Mouse (Mus musculus): ENCODE results near the gene Rel. TPM values are rescaled to one million over a fixed set of nuclear protein-coding genes. Genes with fewer than 3 reads are reported as not detected.
"Not testable (repeated sequence)": the region's sequence is repeated elsewhere in the genome, so short reads cannot be mapped to it uniquely, and the experiment has no call there.

The Rel gene
- 0.55 and 0.93 TPM in 2 replicates for polyA plus RNA-seq (2015; fragmentation: Nextera tagmentation; extraction: Ambion mirVana)

GRCm38 (mm10) chr11:23770760-23771506 lies at the start of gene Rel:
Gene Rel, minus strand, starts transcription at chr11:23770970.
- Histone ChIP-seq H3K9ac (replicated peaks) (peak within 1 kb of the TSS; percentile 71), H3K27ac (replicated peaks) (peak within 1 kb of the TSS; percentile 91), H3K27me3 (replicated peaks) (0 out of 2 replicates have a peak, but pooled peaks cover 7% of the 10 kb centered on the region), H3K36me3 (no peaks in the 10 kb centered on the region), H3K4me2 (peak within 1 kb of the TSS; percentile 81), H3K4me1 (peaks cover 7% of the 10 kb centered on the region; the same call in 1 of the 2 replicates), H3K9me3 (replicated peaks) (no peaks in the 10 kb centered on the region), H3K4me3 (replicated peaks) (peak within 1 kb of the TSS; percentile 81)
- WGBS = under 1% methylated on average over 80 of the region's 88 CpGs
- peak; percentile 97 for ATAC-seq (ENCODE audit: low FRiP score)

- 81% methylated on average over 1 of the region's 1 CpGs for WGBS
- H3K4me2 ChIP-seq = no peak overlapping the region
Observed at GRCm38 (mm10) chr11:23818745-23819144, 48.0 kb upstream of the Rel start.

DNA sequence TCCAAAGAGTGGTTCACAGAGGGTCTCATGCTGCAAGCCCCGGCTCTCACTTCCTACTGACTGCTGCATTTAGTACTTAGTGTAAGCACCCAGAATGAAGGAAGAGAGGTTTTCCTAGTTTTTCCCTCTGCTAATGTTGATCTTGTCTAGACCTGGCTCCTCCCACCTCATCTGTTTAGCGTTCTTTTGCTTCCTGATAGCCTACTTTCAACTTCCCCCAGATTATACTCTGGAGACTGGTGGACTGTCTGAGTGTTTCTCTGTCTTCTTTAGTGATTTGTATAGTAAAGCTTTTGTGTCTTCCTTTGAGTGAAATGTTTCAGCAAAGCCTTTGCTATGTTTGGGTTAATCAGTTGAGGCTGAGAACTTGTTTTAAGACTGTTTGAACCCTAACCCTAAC lies 40.0 kb upstream of the Rel start:
- no peak overlapping the region for H3K4me2 ChIP-seq
- no peak overlapping the region for H3K27ac ChIP-seq (replicated peaks)
- no peak overlapping the region for H3K4me3 ChIP-seq (replicated peaks)
- no peaks in the 10 kb centered on the region for H3K27me3 ChIP-seq (replicated peaks)
- no peaks in the 10 kb centered on the region for H3K9me3 ChIP-seq (replicated peaks)
- H3K9ac ChIP-seq (replicated peaks) = no peak overlapping the region
- no peaks in the 10 kb centered on the region for H3K36me3 ChIP-seq
- 81% methylated on average over 2 of the region's 2 CpGs for WGBS
- no peak for ATAC-seq (ENCODE audit: low FRiP score)
- no peaks in the 10 kb centered on the region for H3K4me1 ChIP-seq

More at GRCm38 (mm10) chr11:23818745-23819144, 48.0 kb upstream of the Rel start:
- H3K4me3 ChIP-seq (replicated peaks) = no peak overlapping the region
- H3K36me3 ChIP-seq = no peaks in the 10 kb centered on the region
- no peaks in the 10 kb centered on the region for H3K9me3 ChIP-seq (replicated peaks)
- no peaks in the 10 kb centered on the region for H3K27me3 ChIP-seq (replicated peaks)
- no peak for ATAC-seq (ENCODE audit: low FRiP score)
- no peak overlapping the region for H3K27ac ChIP-seq (replicated peaks)
- H3K4me1 ChIP-seq = no peaks in the 10 kb centered on the region
- H3K9ac ChIP-seq (replicated peaks) = no peak overlapping the region

GRCm38 (mm10) chr11:23805716-23806115 lies 34.9 kb upstream of the Rel start:
- WGBS = 68% methylated on average over 3 of the region's 3 CpGs
- Histone ChIP-seq H3K9me3 (replicated peaks) (no peaks in the 10 kb centered on the region), H3K27me3 (replicated peaks) (no peaks in the 10 kb centered on the region), H3K36me3 (no peaks in the 10 kb centered on the region), H3K4me3 (replicated peaks) (no peak overlapping the region), H3K4me1 (no peaks in the 10 kb centered on the region), H3K9ac (replicated peaks) (no peak overlapping the region), H3K27ac (replicated peaks) (no peak overlapping the region), H3K4me2 (no peak overlapping the region)
- ATAC-seq (ENCODE audit: low FRiP score) = no peak

DNA sequence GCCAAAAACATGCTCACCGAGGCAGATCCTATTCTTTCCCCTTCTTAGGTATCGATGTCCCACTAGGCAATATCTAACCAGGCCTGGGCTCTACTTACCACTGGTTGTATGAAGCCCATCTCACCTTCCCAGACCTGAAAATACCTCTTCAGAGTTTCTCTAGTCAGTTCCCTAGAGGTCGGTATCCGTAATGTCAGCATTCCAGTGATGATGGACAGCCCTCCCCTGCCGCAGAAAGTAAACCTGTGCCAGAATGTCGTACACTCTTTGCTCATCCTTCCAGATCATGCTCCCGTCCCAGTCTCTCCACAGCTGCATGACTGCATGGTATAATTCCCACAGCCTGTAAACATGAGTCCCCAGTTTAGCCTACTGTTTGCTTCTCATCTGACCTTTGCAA lies 32.4 kb upstream of the Rel start:
- ATAC-seq (ENCODE audit: low FRiP score) = no peak
- H3K27ac ChIP-seq (replicated peaks) = no peak overlapping the region
- no peaks in the 10 kb centered on the region for H3K4me1 ChIP-seq
- WGBS = 89% methylated on average over 7 of the region's 7 CpGs
- H3K36me3 ChIP-seq = no peaks in the 10 kb centered on the region
- no peak overlapping the region for H3K9ac ChIP-seq (replicated peaks)
- H3K4me3 ChIP-seq (replicated peaks) = no peak overlapping the region
- no peaks in the 10 kb centered on the region for H3K9me3 ChIP-seq (replicated peaks)
- no peaks in the 10 kb centered on the region for H3K27me3 ChIP-seq (replicated peaks)
- H3K4me2 ChIP-seq = no peak overlapping the region

DNA sequence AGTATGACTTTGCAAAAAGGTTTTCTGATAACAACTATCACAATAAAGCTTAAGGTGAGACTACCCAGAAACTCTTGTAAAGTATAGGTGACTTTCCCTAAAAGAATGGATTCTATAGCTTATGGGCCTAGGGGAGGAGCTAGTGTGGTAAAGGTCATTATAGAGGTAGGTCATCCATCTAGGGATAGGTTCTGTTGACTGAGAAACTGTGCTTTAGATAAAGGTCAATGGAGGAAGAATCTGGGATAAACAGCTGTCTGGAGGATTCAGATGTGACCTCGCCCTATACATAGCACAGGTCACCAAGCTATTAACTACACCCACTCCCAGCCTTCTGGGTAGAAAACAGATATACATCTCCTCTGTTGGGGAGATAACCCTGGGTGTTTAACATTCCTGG lies 31.5 kb upstream of the Rel start:
- H3K9me3 ChIP-seq (replicated peaks) = no peaks in the 10 kb centered on the region
- no peak for ATAC-seq (ENCODE audit: low FRiP score)
- H3K4me1 ChIP-seq = no peaks in the 10 kb centered on the region
- no peak overlapping the region for H3K4me3 ChIP-seq (replicated peaks)
- H3K27me3 ChIP-seq (replicated peaks) = no peaks in the 10 kb centered on the region
- H3K36me3 ChIP-seq = no peaks in the 10 kb centered on the region
- WGBS = 100% methylated on average over 1 of the region's 1 CpGs
- no peak overlapping the region for H3K9ac ChIP-seq (replicated peaks)
- H3K4me2 ChIP-seq = no peak overlapping the region
- H3K27ac ChIP-seq (replicated peaks) = no peak overlapping the region

- no peaks in the 10 kb centered on the region for H3K9me3 ChIP-seq (replicated peaks)
- no peaks in the 10 kb centered on the region for H3K36me3 ChIP-seq
- H3K27ac ChIP-seq (replicated peaks) = no peak overlapping the region
- no peaks in the 10 kb centered on the region for H3K4me1 ChIP-seq
- no peak overlapping the region for H3K9ac ChIP-seq (replicated peaks)
- no peak overlapping the region for H3K4me3 ChIP-seq (replicated peaks)
- ATAC-seq (ENCODE audit: low FRiP score) = no peak
- H3K4me2 ChIP-seq = no peak overlapping the region
- 80% methylated on average over 7 of the region's 7 CpGs for WGBS
- no peaks in the 10 kb centered on the region for H3K27me3 ChIP-seq (replicated peaks)
Observed at GRCm38 (mm10) chr11:23801851-23802250, 31.1 kb upstream of the Rel start.

GRCm38 (mm10) chr11:23783677-23784076 lies 12.9 kb upstream of the Rel start:
- ATAC-seq (ENCODE audit: low FRiP score); H3K9ac ChIP-seq (replicated peaks); H3K36me3 ChIP-seq; H3K4me3 ChIP-seq (replicated peaks); H3K4me1 ChIP-seq; H3K9me3 ChIP-seq (replicated peaks); H3K27me3 ChIP-seq (replicated peaks); H3K4me2 ChIP-seq; H3K27ac ChIP-seq (replicated peaks): not testable (repeated sequence)
- 91% methylated on average over 5 of the region's 5 CpGs for WGBS

- H3K27ac ChIP-seq (replicated peaks) = no peak overlapping the region
- 79% methylated on average over 5 of the region's 5 CpGs for WGBS
- no peaks in the 10 kb centered on the region for H3K36me3 ChIP-seq
- no peak overlapping the region for H3K9ac ChIP-seq (replicated peaks)
- H3K4me2 ChIP-seq = no peak overlapping the region
- no peaks in the 10 kb centered on the region for H3K4me1 ChIP-seq
- H3K27me3 ChIP-seq (replicated peaks) = no peaks in the 10 kb centered on the region
- no peak overlapping the region for H3K4me3 ChIP-seq (replicated peaks)
- ATAC-seq (ENCODE audit: low FRiP score) = no peak
- no peaks in the 10 kb centered on the region for H3K9me3 ChIP-seq (replicated peaks)
Observed at GRCm38 (mm10) chr11:23783085-23783484, 12.3 kb upstream of the Rel start.

DNA sequence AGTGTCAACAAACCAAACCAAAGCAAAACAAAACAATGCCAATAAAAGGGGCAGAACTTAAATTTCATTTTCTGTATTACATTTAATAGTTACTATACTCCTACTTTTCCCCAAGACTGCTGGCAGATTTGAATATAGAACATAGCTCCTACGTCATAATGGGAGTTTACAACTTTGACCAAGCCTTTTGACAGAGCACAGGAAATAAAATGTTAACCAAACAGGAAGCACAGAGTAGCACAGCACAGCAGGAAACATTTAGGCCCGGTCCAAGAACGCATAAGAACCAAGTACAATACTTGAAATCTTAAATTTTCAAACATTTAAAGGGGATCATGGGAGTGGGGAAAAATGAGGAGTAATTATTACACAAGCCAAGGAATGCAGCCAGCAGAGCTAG lies 11.3 kb upstream of the Rel start:
- H3K4me1 ChIP-seq = no peaks in the 10 kb centered on the region
- no peak overlapping the region for H3K4me2 ChIP-seq
- no peaks in the 10 kb centered on the region for H3K9me3 ChIP-seq (replicated peaks)
- no peak for ATAC-seq (ENCODE audit: low FRiP score)
- no peak overlapping the region for H3K27ac ChIP-seq (replicated peaks)
- H3K36me3 ChIP-seq = no peaks in the 10 kb centered on the region
- no peak overlapping the region for H3K9ac ChIP-seq (replicated peaks)
- no peaks in the 10 kb centered on the region for H3K27me3 ChIP-seq (replicated peaks)
- 77% methylated on average over 3 of the region's 3 CpGs for WGBS
- no peak overlapping the region for H3K4me3 ChIP-seq (replicated peaks)

DNA sequence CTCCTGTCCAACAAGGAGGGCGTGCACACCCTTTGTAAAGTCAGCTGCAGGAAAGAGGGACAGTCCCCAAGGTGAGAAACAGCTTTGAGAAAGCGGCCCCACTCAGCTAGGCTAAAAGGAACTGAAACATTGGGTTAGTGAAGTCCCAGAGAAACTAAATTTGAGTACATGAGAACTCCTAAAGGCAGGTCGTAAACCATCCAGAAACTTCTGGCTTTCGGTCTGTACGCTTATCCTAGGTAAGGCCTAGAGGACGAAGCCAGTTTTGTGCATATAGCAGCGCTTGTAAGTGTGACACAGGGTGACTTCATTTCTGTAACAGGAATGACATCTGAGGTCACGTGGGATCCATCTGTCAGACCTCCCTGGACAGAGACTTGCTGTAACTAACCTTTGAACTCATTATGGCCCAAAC lies 8.0 kb upstream of the Rel start:
- Histone ChIP-seq H3K36me3 (no peaks in the 10 kb centered on the region), H3K9ac (replicated peaks) (no peak overlapping the region), H3K27me3 (replicated peaks) (no peaks in the 10 kb centered on the region), H3K4me2 (no peak overlapping the region), H3K4me3 (replicated peaks) (no peak overlapping the region), H3K27ac (replicated peaks) (no peak overlapping the region), H3K9me3 (replicated peaks) (no peaks in the 10 kb centered on the region), H3K4me1 (no peaks in the 10 kb centered on the region)
- WGBS = 90% methylated on average over 8 of the region's 8 CpGs
- no peak for ATAC-seq (ENCODE audit: low FRiP score)

GRCm38 (mm10) chr11:23772471-23772870 lies 1.7 kb upstream of the Rel start:
- peaks cover 7% of the 10 kb centered on the region; the same call in 1 of the 2 replicates for H3K4me1 ChIP-seq
- H3K9me3 ChIP-seq (replicated peaks) = no peaks in the 10 kb centered on the region
- 38% methylated on average over 1 of the region's 1 CpGs for WGBS
- no peak overlapping the region for H3K4me2 ChIP-seq
- H3K36me3 ChIP-seq = no peaks in the 10 kb centered on the region
- no peak overlapping the region for H3K27ac ChIP-seq (replicated peaks)
- no peak overlapping the region for H3K9ac ChIP-seq (replicated peaks)
- ATAC-seq (ENCODE audit: low FRiP score) = no peak
- H3K27me3 ChIP-seq (replicated peaks) = 0 out of 2 replicates have a peak, but pooled peaks cover 7% of the 10 kb centered on the region
- H3K4me3 ChIP-seq (replicated peaks) = no peak overlapping the region
